Mouse (Mus musculus) heart, embryonic 16.5 days (tissue): ENCODE measurements at regions not wholly inside any gene's neighbourhood (a gene's known extent, or its start where the extent isn't known, plus 50 kb on each side); places are given as distances from the start of the nearest gene placed in this dataset.
A peak's percentile ranks its signal among the peaks of the same experiment; 100 is the strongest.

ENCODE experiments used
- ATAC-seq: fragments of 200-750 bp; cut with Nextera tagmentation; replicated peaks from 2 replicates; pipeline ENCODE4 v1.8.0; 2017; ENCODE audit warnings: moderate number of reproducible peaks; ENCODE audit not compliant: insufficient read depth, low FRiP score; ENCODE audit errors: extremely low read depth
- H3K27ac ChIP-seq: fragments of 300-500 bp; sonication (generic); 2 replicates; pipeline ENCODE4 v1.5.1; 2014; ENCODE audit warnings: mild to moderate bottlenecking, low read length, control low read depth, moderate library complexity
- H3K27me3 ChIP-seq: fragments of 300-500 bp; sonication (generic); 2 replicates; pipeline ENCODE4 v1.6.1; 2014; ENCODE audit warnings: low read length, mixed read lengths; ENCODE audit not compliant: control insufficient read depth, insufficient read depth
- H3K36me3 ChIP-seq: fragments of 300-500 bp; sonication (generic); 2 replicates; pipeline ENCODE4 v1.6.1; 2014; ENCODE audit not compliant: control insufficient read depth, insufficient read depth
- H3K4me1 ChIP-seq: fragments of 300-500 bp; sonication (generic); 2 replicates; pipeline ENCODE4 v1.6.1; 2014; ENCODE audit warnings: low read length, mixed read lengths; ENCODE audit not compliant: control insufficient read depth, insufficient read depth
- H3K4me2 ChIP-seq: fragments of 300-500 bp; sonication (generic); 2 replicates; pipeline ENCODE4 v1.6.1; 2014; ENCODE audit warnings: low read depth, mild to moderate bottlenecking, control low read depth, low read length
- H3K4me3 ChIP-seq: fragments of 300-500 bp; sonication (generic); 2 replicates; pipeline ENCODE4 v1.5.1; 2014; ENCODE audit warnings: mild to moderate bottlenecking, control low read depth, low read length
- H3K9ac ChIP-seq: fragments of 300-500 bp; sonication (generic); 2 replicates; pipeline ENCODE4 v1.6.1; 2014; ENCODE audit warnings: low read length, control low read depth
- H3K9me3 ChIP-seq: fragments of 300-500 bp; sonication (generic); replicated peaks from 2 replicates; pipeline ENCODE4 v1.6.1; 2016; ENCODE audit warnings: low read length; ENCODE audit not compliant: control insufficient read depth
- WGBS: fragments of 180-500 bp; shearing (Covaris S2); extraction: QIAGEN DNeasy Blood & Tissue Kit; methylation state at CpG from one replicate; pipeline ENCODE4 v1.1.7; 2014; 5-methylcytosine and 5-hydroxymethylcytosine counted together

DNA sequence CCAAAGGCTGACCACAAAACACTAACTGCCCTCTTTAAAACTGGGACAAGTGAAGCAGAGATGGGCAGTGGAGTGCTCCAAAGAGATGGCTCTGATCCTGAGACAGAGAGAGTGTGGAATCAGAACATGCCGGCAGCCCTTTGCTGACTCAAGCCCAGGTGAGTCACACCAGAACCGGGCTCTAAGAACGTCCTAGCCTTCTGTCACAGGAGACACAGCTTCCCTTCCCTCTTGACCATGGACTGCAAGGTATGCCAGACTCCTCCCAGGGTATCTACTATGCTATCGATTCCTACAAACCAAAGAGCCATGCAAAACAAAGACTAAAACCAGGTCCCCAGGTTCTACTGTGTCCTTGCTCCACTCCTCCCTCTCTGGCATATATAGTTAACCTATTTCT lies 98.0 kb downstream of the Dhx15 start:
- Histone ChIP-seq H3K9me3 (no peaks in the 10 kb centered on the region), H3K36me3 (no peaks in the 10 kb centered on the region), H3K4me2 (no peak overlapping the region), H3K4me3 (no peak overlapping the region), H3K27me3 (no peaks in the 10 kb centered on the region), H3K4me1 (no peaks in the 10 kb centered on the region; the same call in 1 of the 2 replicates), H3K27ac (no peak overlapping the region), H3K9ac (no peak overlapping the region)
- 72% methylated on average over 4 of the region's 4 CpGs for WGBS
- ATAC-seq = no peak

DNA sequence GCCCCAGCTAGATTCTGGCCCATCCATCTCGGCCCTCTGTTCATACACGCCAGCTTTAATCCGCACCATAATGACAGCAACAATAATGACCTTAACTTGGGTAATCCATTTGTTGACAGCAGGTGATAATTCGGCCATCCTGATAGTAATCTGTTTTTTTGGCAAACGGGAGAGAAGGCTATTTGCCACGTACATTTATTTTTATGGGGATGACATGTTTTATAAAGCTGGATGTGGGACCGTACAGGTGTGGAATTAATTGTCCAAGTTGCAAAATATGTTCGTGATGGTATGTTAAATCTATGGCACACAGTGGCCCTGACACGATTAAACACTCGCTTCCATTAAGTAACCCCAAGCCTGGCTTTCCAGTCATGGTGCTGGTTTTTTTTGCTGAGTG lies 102.2 kb downstream of the Dhx15 start:
- Histone ChIP-seq H3K4me1 (peaks cover 4% of the 10 kb centered on the region), H3K36me3 (no peaks in the 10 kb centered on the region), H3K9ac (no peak overlapping the region), H3K4me2 (no peak overlapping the region), H3K27me3 (no peaks in the 10 kb centered on the region), H3K4me3 (no peak overlapping the region), H3K27ac (no peak overlapping the region), H3K9me3 (no peaks in the 10 kb centered on the region)
- WGBS = 82% methylated on average over 10 of the region's 10 CpGs
- ATAC-seq = no peak

DNA sequence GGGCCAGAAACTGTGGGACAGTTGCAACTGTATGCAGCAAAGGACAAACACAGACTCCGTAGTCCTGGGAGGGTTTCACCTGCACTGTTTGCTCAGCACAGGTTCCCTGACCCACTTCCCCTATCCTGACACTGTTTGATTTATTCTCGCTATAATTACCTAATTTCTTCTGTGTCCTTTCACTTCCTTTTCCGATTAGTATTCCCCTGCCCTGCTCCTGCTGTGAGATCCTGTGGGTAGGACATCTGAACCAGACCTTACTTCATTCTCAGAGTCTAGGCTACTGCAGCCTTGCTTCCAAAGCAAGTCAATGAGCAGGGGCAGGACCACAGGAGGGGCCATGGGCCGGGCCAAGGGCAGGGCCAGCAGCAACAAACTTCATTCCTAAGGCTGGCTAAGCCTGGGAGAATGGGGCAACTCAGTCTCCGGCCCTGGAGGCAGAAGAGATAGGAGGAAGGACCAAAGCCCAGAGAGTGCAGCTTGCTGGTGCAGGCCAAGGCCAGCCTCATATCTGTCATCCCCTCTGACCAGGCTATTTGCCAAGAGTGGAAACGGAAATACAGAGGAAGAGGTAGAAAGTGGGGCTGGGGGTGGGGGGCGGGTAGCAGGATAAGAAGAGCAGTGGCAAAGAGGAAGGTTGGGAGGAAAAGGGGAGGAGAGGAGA lies 103.4 kb downstream of the Dhx15 start:
- ATAC-seq = 0 out of 2 replicates have a peak, but pooled peaks have one; percentile 32
- Histone ChIP-seq H3K27ac (no peak overlapping the region), H3K4me2 (no peak overlapping the region), H3K36me3 (no peaks in the 10 kb centered on the region), H3K9me3 (no peaks in the 10 kb centered on the region), H3K27me3 (no peaks in the 10 kb centered on the region), H3K9ac (no peak overlapping the region), H3K4me1 (peaks cover 4% of the 10 kb centered on the region), H3K4me3 (no peak overlapping the region)
- WGBS = 38% methylated on average over 7 of the region's 7 CpGs

DNA sequence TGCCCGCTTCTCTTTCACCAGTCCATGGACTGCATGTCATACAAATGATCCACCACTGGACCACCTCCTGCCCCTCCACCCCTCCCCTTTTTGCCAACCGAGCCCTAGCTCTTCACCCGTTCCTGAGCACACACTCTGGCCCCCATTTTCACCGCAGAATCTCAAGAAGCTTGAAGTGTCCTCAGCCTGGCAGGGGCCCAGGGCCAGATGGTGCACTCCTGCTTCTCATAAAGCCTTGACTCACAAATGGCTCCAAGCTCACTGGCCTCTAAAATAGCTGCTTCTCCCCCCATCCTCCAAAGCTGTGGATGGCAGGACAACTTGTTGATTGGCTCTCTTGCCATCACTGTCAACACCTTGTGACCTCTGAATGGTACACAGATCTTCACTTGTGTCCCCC lies 110.0 kb downstream of the Dhx15 start:
- no peaks in the 10 kb centered on the region for H3K36me3 ChIP-seq
- H3K9me3 ChIP-seq = no peaks in the 10 kb centered on the region
- no peak overlapping the region for H3K27ac ChIP-seq
- no peak overlapping the region for H3K4me3 ChIP-seq
- H3K4me1 ChIP-seq = no peaks in the 10 kb centered on the region
- H3K9ac ChIP-seq = no peak overlapping the region
- ATAC-seq = no peak
- WGBS = 38% methylated on average over 4 of the region's 4 CpGs
- H3K4me2 ChIP-seq = no peak overlapping the region
- no peaks in the 10 kb centered on the region for H3K27me3 ChIP-seq

DNA sequence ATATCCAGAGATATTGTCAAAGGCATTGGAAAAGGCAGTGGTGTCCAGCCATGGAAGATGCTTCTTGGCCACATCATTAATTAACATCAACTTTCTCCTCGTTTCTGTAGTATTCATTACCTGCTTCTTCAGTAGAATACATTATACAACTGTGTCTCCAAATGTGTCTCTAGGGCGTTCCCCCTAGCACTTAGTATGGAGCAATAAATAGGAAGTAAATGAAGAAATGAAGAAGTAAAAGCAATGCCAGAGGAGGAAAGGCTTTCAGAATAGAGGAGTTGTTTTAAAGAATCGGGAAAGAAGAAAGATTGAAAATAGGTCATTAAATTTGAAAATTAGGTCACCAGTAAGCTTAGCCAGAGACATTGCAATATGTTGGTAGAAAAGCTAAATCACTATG lies 112.6 kb downstream of the Dhx15 start:
- Histone ChIP-seq H3K4me3 (no peak overlapping the region), H3K4me1 (no peaks in the 10 kb centered on the region), H3K4me2 (no peak overlapping the region), H3K27ac (no peak overlapping the region), H3K9me3 (0 out of 2 replicates have a peak, but pooled peaks cover 2% of the 10 kb centered on the region), H3K27me3 (no peaks in the 10 kb centered on the region), H3K9ac (no peak overlapping the region), H3K36me3 (no peaks in the 10 kb centered on the region)
- 87% methylated on average over 3 of the region's 3 CpGs for WGBS
- no peak for ATAC-seq

DNA sequence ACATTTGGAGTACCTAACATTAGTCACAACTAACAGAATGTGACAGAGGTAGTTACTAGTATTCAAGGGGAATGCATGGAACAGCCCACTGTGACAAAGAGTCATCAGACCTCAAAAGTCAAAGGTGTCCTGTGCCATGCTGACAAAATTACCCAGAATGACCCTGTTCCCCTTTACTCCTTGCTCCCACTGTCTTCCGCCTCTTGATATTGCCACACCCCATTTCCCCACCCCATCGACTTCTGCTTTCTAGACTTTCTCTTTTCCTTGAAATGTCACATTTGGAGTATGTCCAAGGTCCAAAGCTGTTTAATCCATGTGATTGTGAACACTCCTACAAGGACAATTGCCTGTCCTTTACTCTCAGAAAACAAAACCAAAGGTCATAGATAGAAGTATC lies 115.2 kb downstream of the Dhx15 start:
- 0 out of 2 replicates have a peak, but pooled peaks cover 2% of the 10 kb centered on the region for H3K9me3 ChIP-seq
- ATAC-seq = no peak
- H3K27me3 ChIP-seq = no peaks in the 10 kb centered on the region
- H3K36me3 ChIP-seq = no peaks in the 10 kb centered on the region
- H3K4me1 ChIP-seq = no peaks in the 10 kb centered on the region
- no peak overlapping the region for H3K9ac ChIP-seq
- H3K4me3 ChIP-seq = no peak overlapping the region
- no peak overlapping the region for H3K4me2 ChIP-seq
- WGBS = 90% methylated on average over 2 of the region's 2 CpGs
- no peak overlapping the region for H3K27ac ChIP-seq

DNA sequence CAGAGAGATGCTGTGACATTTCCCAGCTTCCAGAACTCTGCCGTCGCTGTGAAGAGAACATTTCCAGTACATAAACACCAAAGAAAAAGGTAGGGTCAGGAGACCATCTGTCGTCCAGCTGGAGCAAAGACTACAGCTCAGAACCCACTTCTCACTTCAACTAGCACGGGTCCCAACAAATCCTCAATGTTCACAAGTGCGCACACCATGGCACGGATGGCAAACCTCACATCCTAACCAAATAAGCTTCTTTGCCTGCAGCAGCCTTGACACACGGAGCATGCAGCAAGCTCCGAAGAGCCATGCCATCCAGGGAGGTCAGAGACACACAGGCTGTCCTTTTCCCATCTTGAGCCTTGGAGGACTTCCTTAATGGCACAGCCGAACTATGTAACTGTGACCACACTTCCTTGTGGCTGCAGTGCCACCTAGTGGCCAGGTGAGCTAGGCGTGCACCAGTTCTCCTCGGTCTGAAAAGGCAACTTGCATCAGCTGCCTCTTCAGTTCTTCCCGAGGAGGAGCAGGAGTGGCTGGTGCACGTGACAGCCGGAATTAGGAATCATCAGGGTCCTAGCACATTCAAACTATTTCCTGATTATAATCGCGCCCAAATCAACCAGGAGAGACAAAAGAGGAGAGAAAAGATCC lies 125.4 kb downstream of the Dhx15 start:
- peaks cover 8% of the 10 kb centered on the region for H3K4me1 ChIP-seq
- H3K4me2 ChIP-seq = no peak overlapping the region
- H3K4me3 ChIP-seq = no peak overlapping the region
- 34% methylated on average over 16 of the region's 16 CpGs for WGBS
- no peak overlapping the region for H3K9ac ChIP-seq
- no peaks in the 10 kb centered on the region for H3K36me3 ChIP-seq
- no peaks in the 10 kb centered on the region for H3K27me3 ChIP-seq
- ATAC-seq = no peak
- no peaks in the 10 kb centered on the region for H3K9me3 ChIP-seq
- no peak overlapping the region for H3K27ac ChIP-seq

DNA sequence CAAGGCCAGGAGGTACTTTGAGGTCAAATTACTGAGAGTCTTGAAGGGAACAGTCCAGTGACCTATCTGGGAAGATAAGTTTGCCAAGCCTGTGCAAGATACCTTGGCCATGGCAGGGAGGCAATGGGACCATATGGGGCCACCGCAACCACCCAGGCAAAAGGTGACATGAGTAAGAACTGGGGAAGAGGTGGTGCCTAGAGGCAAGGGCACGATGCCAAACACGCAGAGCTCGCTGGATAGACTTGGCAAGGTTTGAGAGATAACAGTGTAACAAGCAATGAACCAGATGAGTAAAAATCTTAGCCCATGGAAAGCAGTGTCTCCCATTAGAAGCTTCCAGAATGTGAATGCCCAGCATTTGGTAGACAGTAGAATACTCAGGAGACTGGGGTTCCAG lies 128.1 kb downstream of the Dhx15 start:
- H3K9ac ChIP-seq = no peak overlapping the region
- no peaks in the 10 kb centered on the region for H3K36me3 ChIP-seq
- no peak overlapping the region for H3K4me3 ChIP-seq
- peak overlapping the region; percentile 20; the same call in 1 of the 2 replicates for H3K27ac ChIP-seq
- no peaks in the 10 kb centered on the region for H3K27me3 ChIP-seq
- peaks cover 8% of the 10 kb centered on the region for H3K4me1 ChIP-seq
- ATAC-seq = peak; percentile 52; the same call in 1 of the 2 replicates
- H3K4me2 ChIP-seq = no peak overlapping the region
- no peaks in the 10 kb centered on the region for H3K9me3 ChIP-seq
- 51% methylated on average over 4 of the region's 4 CpGs for WGBS

DNA sequence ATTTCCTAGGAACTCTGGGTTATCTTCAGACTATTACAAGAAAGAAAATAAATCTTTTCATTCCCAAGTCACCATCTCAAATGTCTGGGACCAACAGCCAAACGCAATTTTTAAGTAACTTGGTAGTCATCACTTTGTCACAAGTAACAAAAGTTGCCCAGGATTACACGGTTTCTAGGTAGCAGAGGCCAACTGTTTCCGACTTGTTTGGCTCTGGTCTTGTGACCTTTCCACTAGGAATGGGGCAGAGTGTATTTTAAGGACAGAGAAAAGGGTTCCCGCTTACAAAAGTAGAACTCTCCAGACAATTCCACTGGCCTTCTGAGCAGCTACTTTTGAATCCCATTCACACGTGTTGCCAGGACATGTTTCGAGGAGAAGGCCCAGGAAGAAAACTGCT lies 129.1 kb downstream of the Dhx15 start:
- Histone ChIP-seq H3K27me3 (no peaks in the 10 kb centered on the region), H3K9me3 (no peaks in the 10 kb centered on the region), H3K27ac (no peak overlapping the region), H3K4me2 (no peak overlapping the region), H3K4me1 (peaks cover 8% of the 10 kb centered on the region), H3K4me3 (no peak overlapping the region), H3K36me3 (no peaks in the 10 kb centered on the region), H3K9ac (no peak overlapping the region)
- 73% methylated on average over 6 of the region's 6 CpGs for WGBS
- no peak for ATAC-seq
